20 mouse cellular contexts compared by ENCODE assay signal in genomic region chr17:29728082-29728481, GRCm38 (mm10). TPM values are rescaled to one million over a fixed set of nuclear protein-coding genes. Genes with fewer than 3 reads are reported as not detected.
DNase-seq lines count a peak whose midpoint lies in the region; ATAC-seq and TF ChIP-seq lines count a peak whose summit lies in the region.
"Had no signal": no experiment of that assay in that cellular context is flagged by ENCODE, and none has a peak within 500 bp of the region (broad histone marks: within the 10 kb centered on the region; RNA-seq: fewer than 3 reads in every experiment).

No protein-coding gene starts in this region.

- no peak for TF ChIP-seq POLR2A in kidney, adult 2 months (IDR thresholded peaks at IDR 0.05; ENCODE audit: low read depth, low read length)

- peak; percentile 90 for ATAC-seq in granulocyte monocyte progenitor cell, adult 5-6 weeks (replicated peaks; ENCODE audit: poor library complexity, severe bottlenecking)
- ATAC-seq: hindbrain, embryonic 16.5 days had no signal

- H3K9me3 ChIP-seq in E14TG2a.4 (ENCODE audit: low read length) = no peaks in the 10 kb centered on the region
- H3K9me3 ChIP-seq: forebrain, embryonic 12.5 days; heart, embryonic 12.5 days; limb, embryonic 13.5 days; stomach, embryonic 15.5 days had no signal

- peak; percentile 70 for DNase-seq in A20 (ENCODE audit: low read depth, low spot score)
- DNase-seq in thymus, postnatal 0 days (ENCODE audit: low spot score) = peak; percentile 50
- DNase-seq in urinary bladder, postnatal 36 days (ENCODE audit: low spot score in 2 of 2) = no peak
- no peak for DNase-seq in left cerebral cortex, postnatal 10 days (ENCODE audit: extremely low spot score in 1 of 2, low spot score in 2 of 2)
- no peak for DNase-seq in kidney, adult 2 months
- DNase-seq: adrenal gland, postnatal 10 days; cerebellum, adult 11 months; cerebellum, postnatal 14 days; kidney, adult 8-10 months; kidney, postnatal 36 days; lung, embryonic 14.5 days; midbrain, embryonic 14.5 days; right cerebral cortex, adult 18-20 months had no signal

- no peak overlapping the region for H3K4me3 ChIP-seq in E14TG2a.4 (replicated peaks; ENCODE audit: low read length)
- H3K4me3 ChIP-seq in kidney, adult 2 months (ENCODE audit: insufficient read depth, low read depth, low read length) = no peak overlapping the region
- H3K4me3 ChIP-seq: forebrain, embryonic 12.5 days; heart, embryonic 12.5 days; limb, embryonic 13.5 days; stomach, embryonic 15.5 days had no signal

- no peaks in the 10 kb centered on the region for H3K36me3 ChIP-seq in E14TG2a.4 (ENCODE audit: insufficient read depth, low read length)
- H3K36me3 ChIP-seq in kidney, adult 2 months (ENCODE audit: control insufficient read depth, insufficient read depth, low read length) = no peaks in the 10 kb centered on the region
- H3K36me3 ChIP-seq: forebrain, embryonic 12.5 days; heart, embryonic 12.5 days; limb, embryonic 13.5 days; stomach, embryonic 15.5 days had no signal

- H3K27ac ChIP-seq in kidney, adult 2 months (ENCODE audit: insufficient read depth, low read depth, low read length) = no peak overlapping the region
- H3K27ac ChIP-seq: forebrain, embryonic 12.5 days; limb, embryonic 13.5 days; stomach, embryonic 15.5 days had no signal

- peaks cover 42% of the 10 kb centered on the region for H3K4me1 ChIP-seq in E14TG2a.4 (replicated peaks; ENCODE audit: low read depth, low read length)
- H3K4me1 ChIP-seq in kidney, adult 2 months (ENCODE audit: control insufficient read depth, insufficient read depth, low read length) = no peaks in the 10 kb centered on the region
- H3K4me1 ChIP-seq: stomach, embryonic 15.5 days had no signal

- peak; percentile 17; the same call in 1 of the 2 replicates for TF ChIP-seq CTCF in E14TG2a.4 (conservative IDR thresholded peaks at IDR 0.05; ENCODE audit: low read length)
- TF ChIP-seq CTCF in kidney, adult 2 months (conservative IDR thresholded peaks at IDR 0.05; ENCODE audit: insufficient read depth, insufficient read length, low read depth, low read length) = no peak

- intact Hi-C loops in left cerebral cortex, postnatal 10 days (cut with DNase I) = no loop called here

- no peaks in the 10 kb centered on the region for H3K27me3 ChIP-seq in E14TG2a.4 (ENCODE audit: insufficient read depth, low read length)
- no peaks in the 10 kb centered on the region for H3K27me3 ChIP-seq in kidney, adult 2 months (replicated peaks; ENCODE audit: control insufficient read depth, insufficient read depth, low read length)
- H3K27me3 ChIP-seq: heart, embryonic 12.5 days; limb, embryonic 13.5 days; stomach, embryonic 15.5 days had no signal

- WGBS in kidney, adult 2 months = 68% methylated on average over 8 of the region's 8 CpGs

RNA-seq across cellular contexts. Expression of gene Ccdc167, which starts 11.2 kb away (rescaled TPM):
- 22.8 and 23.7 TPM in 2 replicates for total RNA-seq in granulocyte monocyte progenitor cell, adult 5-6 weeks (2014; fragmentation: Nextera tagmentation)
- 7.8 and 8.9 TPM in 2 replicates for total RNA-seq in granulocyte monocyte progenitor cell, adult 5-6 weeks (2017)
- polyA plus RNA-seq in thymus, postnatal 0 days (2015; fragmentation: Nextera tagmentation; extraction: Ambion mirVana) = 9.2 and 10.8 TPM in 2 replicates
- 10 to 100 TPM; 11.9 to 12.8 TPM for total RNA-seq in left cerebral cortex, postnatal 10 days (2021)
- polyA plus RNA-seq in kidney, adult 2 months (2012; rRNA removed) = 5.0 TPM in 2 replicates

Comparison
In these comparisons a context has a peak if more than half of its experiments do, and no peak if none do; other contexts are left out.
1. DNase-seq: peak in A20 (single experiment) and thymus, postnatal 0 days (single experiment); none in urinary bladder, postnatal 36 days (0 of 2), left cerebral cortex, postnatal 10 days (0 of 2) and kidney, adult 2 months (single experiment).